ENCODE assay signal across 20 mouse cellular contexts in genomic region chr12:102417701-102418100, GRCm38 (mm10). TPM values are rescaled to one million over a fixed set of nuclear protein-coding genes. Genes with fewer than 3 reads are reported as not detected.
DNase-seq lines count a peak whose midpoint lies in the region; ATAC-seq lines count a peak whose summit lies in the region.
"Had no signal": no experiment of that assay in that cellular context is flagged by ENCODE, and none has a peak within 500 bp of the region (broad histone marks: within the 10 kb centered on the region; RNA-seq: fewer than 3 reads in every experiment).

No protein-coding gene starts in this region.

- H3K9me3 ChIP-seq in kidney, embryonic 15.5 days (replicated peaks), result no peaks in the 10 kb centered on the region
- H3K9me3 ChIP-seq in midbrain, embryonic 11.5 days (ENCODE audit: control insufficient read depth, low read length), result no peaks in the 10 kb centered on the region
- H3K9me3 ChIP-seq in midbrain, embryonic 10.5 days (replicated peaks), result no peaks in the 10 kb centered on the region
- H3K9me3 ChIP-seq: forebrain, embryonic 13.5 days; limb, embryonic 13.5 days; liver, embryonic 15.5 days; midbrain, embryonic 13.5 days; neural tube, embryonic 15.5 days had no signal

- no peaks in the 10 kb centered on the region for H3K27me3 ChIP-seq in kidney, embryonic 15.5 days
- no peaks in the 10 kb centered on the region for H3K27me3 ChIP-seq in midbrain, embryonic 11.5 days (ENCODE audit: control insufficient read depth, insufficient read depth, low read length)
- H3K27me3 ChIP-seq in midbrain, embryonic 10.5 days (ENCODE audit: low read depth, poor library complexity, severe bottlenecking), result no peaks in the 10 kb centered on the region
- H3K27me3 ChIP-seq: forebrain, embryonic 13.5 days; limb, embryonic 13.5 days; liver, embryonic 15.5 days; midbrain, embryonic 13.5 days; neural tube, embryonic 15.5 days; Patski had no signal

- WGBS in kidney, embryonic 15.5 days, result 93% methylated on average over 6 of the region's 6 CpGs
- 94% methylated on average over 6 of the region's 6 CpGs for WGBS in midbrain, embryonic 11.5 days
- WGBS in midbrain, embryonic 10.5 days, result 89% methylated on average over 6 of the region's 6 CpGs

- H3K9ac ChIP-seq in kidney, embryonic 15.5 days, result no peak overlapping the region
- H3K9ac ChIP-seq in midbrain, embryonic 11.5 days (ENCODE audit: low read length), result no peak overlapping the region
- H3K9ac ChIP-seq: forebrain, embryonic 13.5 days; limb, embryonic 13.5 days; liver, embryonic 15.5 days; midbrain, embryonic 13.5 days; neural tube, embryonic 15.5 days had no signal

- DNase-seq in kidney, adult 9 months, result peak; percentile 62
- DNase-seq in midbrain, embryonic 11.5 days (ENCODE audit: low spot score, missing footprints), result peak; percentile 6
- DNase-seq in midbrain, embryonic 10.5 days (ENCODE audit: low spot score), result no peak
- DNase-seq in ZHBTc4 (ENCODE audit: low read depth, low spot score), result peak; percentile 45
- DNase-seq in yolk sac, embryonic 10.5 days (ENCODE audit: low spot score), result peak; percentile 75
- no peak for DNase-seq in ovary, postnatal 10 days (ENCODE audit: low spot score)
- DNase-seq in layer of hippocampus, adult 9-10 months (ENCODE audit: low spot score), result no peak
- DNase-seq: cerebellum, postnatal 25 days; gastrocnemius, postnatal 25 days; layer of hippocampus, adult 9-11 months; lung, postnatal 14 days; retina, postnatal 1 day had no signal

- H3K4me3 ChIP-seq in kidney, embryonic 15.5 days (replicated peaks), result no peak overlapping the region
- no peak overlapping the region for H3K4me3 ChIP-seq in midbrain, embryonic 11.5 days (ENCODE audit: low read depth, low read length)
- H3K4me3 ChIP-seq in midbrain, embryonic 10.5 days, result no peak overlapping the region
- H3K4me3 ChIP-seq: forebrain, embryonic 13.5 days; limb, embryonic 13.5 days; liver, embryonic 15.5 days; midbrain, embryonic 13.5 days; neural tube, embryonic 15.5 days had no signal

- no peak overlapping the region for H3K27ac ChIP-seq in kidney, embryonic 15.5 days
- H3K27ac ChIP-seq in midbrain, embryonic 11.5 days (ENCODE audit: low read depth, low read length), result no peak overlapping the region
- H3K27ac ChIP-seq in midbrain, embryonic 10.5 days (replicated peaks), result no peak overlapping the region
- H3K27ac ChIP-seq: forebrain, embryonic 13.5 days; limb, embryonic 13.5 days; liver, embryonic 15.5 days; midbrain, embryonic 13.5 days; neural tube, embryonic 15.5 days had no signal

- ATAC-seq in kidney, embryonic 15.5 days (replicated peaks; ENCODE audit: low FRiP score), result no peak
- no peak for ATAC-seq in midbrain, embryonic 11.5 days (ENCODE audit: low FRiP score)
- ATAC-seq: forebrain, embryonic 13.5 days; inflammation-experienced regulatory T-cells, adult 6 months; midbrain, embryonic 13.5 days; Patski had no signal

- no peak overlapping the region for H3K4me2 ChIP-seq in kidney, embryonic 15.5 days
- no peak overlapping the region for H3K4me2 ChIP-seq in midbrain, embryonic 11.5 days
- H3K4me2 ChIP-seq: forebrain, embryonic 13.5 days; limb, embryonic 13.5 days; liver, embryonic 15.5 days; midbrain, embryonic 13.5 days; neural tube, embryonic 15.5 days had no signal

- H3K36me3 ChIP-seq in kidney, embryonic 15.5 days, result peaks cover 13% of the 10 kb centered on the region; the same call in 1 of the 2 replicates
- H3K36me3 ChIP-seq in midbrain, embryonic 11.5 days (ENCODE audit: control insufficient read depth, insufficient read depth, low read length), result no peaks in the 10 kb centered on the region
- H3K36me3 ChIP-seq in midbrain, embryonic 10.5 days, result peaks cover 16% of the 10 kb centered on the region
- H3K36me3 ChIP-seq: liver, embryonic 15.5 days had no signal

- H3K4me1 ChIP-seq in kidney, embryonic 15.5 days, result peaks cover 16% of the 10 kb centered on the region
- H3K4me1 ChIP-seq in midbrain, embryonic 11.5 days (ENCODE audit: control insufficient read depth, insufficient read depth, low read length), result peaks cover 3% of the 10 kb centered on the region; the same call in 1 of the 2 replicates
- H3K4me1 ChIP-seq in midbrain, embryonic 10.5 days, result peaks cover 15% of the 10 kb centered on the region
- H3K4me1 ChIP-seq: neural tube, embryonic 15.5 days had no signal

RNA-seq across cellular contexts. Expression of gene Lgmn, which starts 21.9 kb away (rescaled TPM):
- polyA plus RNA-seq in kidney, embryonic 15.5 days (2015; fragmentation: Nextera tagmentation; extraction: Ambion mirVana), result 120 and 121 TPM in 2 replicates
- polyA plus RNA-seq in midbrain, embryonic 11.5 days (2014; fragmentation: Nextera tagmentation; extraction: Ambion mirVana), result 61.3 and 63.6 TPM in 2 replicates
- 46.5 and 50.8 TPM in 2 replicates for polyA plus RNA-seq in midbrain, embryonic 10.5 days (2016; fragmentation: Nextera tagmentation; extraction: Ambion mirVana)

RNA-seq across cellular contexts. Expression of gene Golga5, which starts 51.2 kb away (rescaled TPM):
- 35.2 and 38.5 TPM in 2 replicates for polyA plus RNA-seq in kidney, embryonic 15.5 days (2015; fragmentation: Nextera tagmentation; extraction: Ambion mirVana)
- polyA plus RNA-seq in midbrain, embryonic 11.5 days (2014; fragmentation: Nextera tagmentation; extraction: Ambion mirVana), result 31.6 and 32.9 TPM in 2 replicates
- polyA plus RNA-seq in midbrain, embryonic 10.5 days (2016; fragmentation: Nextera tagmentation; extraction: Ambion mirVana), result 24.6 and 30.3 TPM in 2 replicates

Comparison
In these comparisons a context has a peak if more than half of its experiments do, and no peak if none do; other contexts are left out.
1. DNase-seq: peak in kidney, adult 9 months (single experiment), midbrain, embryonic 11.5 days (single experiment), ZHBTc4 (single experiment) and yolk sac, embryonic 10.5 days (single experiment); none in midbrain, embryonic 10.5 days (single experiment), ovary, postnatal 10 days (single experiment) and layer of hippocampus, adult 9-10 months (single experiment).